Mouse (Mus musculus) cortical plate, adult 2 months (tissue): Measurements from ENCODE around the gene Frs3. TPM values are rescaled to one million over a fixed set of nuclear protein-coding genes. Genes with fewer than 3 reads are reported as not detected.

Experiments used
- H3K27ac ChIP-seq: fragments of 200-500 bp; 2 replicates; pipeline ENCODE4 v1.5.1; 2012; ENCODE audit warnings: low read length, control low read depth, inconsistent platforms; ENCODE audit not compliant: insufficient read depth
- H3K4me1 ChIP-seq: fragments of 200-500 bp; 2 replicates; pipeline ENCODE4 v1.6.1; 2011; ENCODE audit warnings: low read length; ENCODE audit not compliant: control insufficient read depth, insufficient read depth
- H3K4me3 ChIP-seq: fragments of 200-500 bp; 2 replicates; pipeline ENCODE4 v1.5.1; 2011; ENCODE audit warnings: mild to moderate bottlenecking, low read length, control low read depth; ENCODE audit not compliant: insufficient read depth
- CTCF ChIP-seq: fragments of 200-500 bp; IDR thresholded peaks from 2 replicates; pipeline ENCODE4 v1.5.1; 2011; ENCODE audit warnings: mild to moderate bottlenecking, control low read depth, low read length; ENCODE audit not compliant: insufficient read depth; ENCODE audit errors: extremely low read depth
- POLR2A ChIP-seq: fragments of 200-500 bp; IDR thresholded peaks from 2 replicates; pipeline ENCODE4 v1.6.1; 2011; ENCODE audit warnings: mild to moderate bottlenecking, low read length, control low read depth; ENCODE audit not compliant: insufficient read depth; ENCODE audit errors: extremely low read depth
- polyA plus RNA-seq: library from polyadenylated mRNA; depleted of rRNA; stranded (reverse); fragments of >200 nt; gene quantifications from 2 replicates; pipeline ENCODE4 v1.2.3, GENCODE M21; 2012; rRNA removed

The Frs3 gene
- polyA plus RNA-seq, 1 experiment = 35.9 TPM

GRCm38 (mm10) chr17:47753130-47753775 is 64.4 kb downstream of the Frs3 start:
- H3K27ac ChIP-seq = no peak overlapping the region
- no peaks in the 10 kb centered on the region for H3K4me1 ChIP-seq
- no peak for TF ChIP-seq CTCF
- no peak for TF ChIP-seq POLR2A
- no peak overlapping the region for H3K4me3 ChIP-seq

Other genes with a start within 250 kb of the Frs3 start
- 25.9 and 28.0 TPM in 2 replicates for gene Taf8, start 186.7 kb upstream of the Frs3 start, polyA plus RNA-seq
- gene Ccnd3, start 184.0 kb upstream of the Frs3 start, polyA plus RNA-seq = 31.3 and 32.5 TPM in 2 replicates
- 17.0 and 17.6 TPM in 2 replicates for gene Bysl, start 77.5 kb upstream of the Frs3 start, polyA plus RNA-seq
- 32.6 and 34.0 TPM in 2 replicates for gene Med20, start 77.4 kb upstream of the Frs3 start, polyA plus RNA-seq
- 1.9 and 2.9 TPM in 2 replicates for gene Gm20517, start 77.4 kb upstream of the Frs3 start, polyA plus RNA-seq
- gene Usp49, start 58.3 kb upstream of the Frs3 start, polyA plus RNA-seq = 12.4 and 12.5 TPM in 2 replicates
- gene Tomm6, start 644 bp upstream of the Frs3 start, polyA plus RNA-seq = 164 and 167 TPM in 2 replicates
- 5.8 and 6.7 TPM in 2 replicates for gene Gm21981, start 5.4 kb downstream of the Frs3 start, polyA plus RNA-seq
- gene Prickle4, start 5.7 kb downstream of the Frs3 start, polyA plus RNA-seq = 0.59 and 1.3 TPM in 2 replicates
- not detected in 2 replicates for gene Pgc, start 37.8 kb downstream of the Frs3 start, polyA plus RNA-seq
- gene Tfeb, start 48.0 kb downstream of the Frs3 start, polyA plus RNA-seq = 11.1 and 11.4 TPM in 2 replicates
- gene Mdfi, start 145.7 kb downstream of the Frs3 start, polyA plus RNA-seq = 1.5 and 2.1 TPM in 2 replicates
- 44.5 and 48.1 TPM in 2 replicates for gene Foxp4, start 235.6 kb downstream of the Frs3 start, polyA plus RNA-seq